Mouse (Mus musculus) right cerebral cortex, postnatal 14 days (tissue): ENCODE measurements around the gene Sval3.

Source experiments
- DNase-seq: peaks from one replicate; pipeline ENCODE4 v3.0.0; 2022

Gene Sval3

DNA sequence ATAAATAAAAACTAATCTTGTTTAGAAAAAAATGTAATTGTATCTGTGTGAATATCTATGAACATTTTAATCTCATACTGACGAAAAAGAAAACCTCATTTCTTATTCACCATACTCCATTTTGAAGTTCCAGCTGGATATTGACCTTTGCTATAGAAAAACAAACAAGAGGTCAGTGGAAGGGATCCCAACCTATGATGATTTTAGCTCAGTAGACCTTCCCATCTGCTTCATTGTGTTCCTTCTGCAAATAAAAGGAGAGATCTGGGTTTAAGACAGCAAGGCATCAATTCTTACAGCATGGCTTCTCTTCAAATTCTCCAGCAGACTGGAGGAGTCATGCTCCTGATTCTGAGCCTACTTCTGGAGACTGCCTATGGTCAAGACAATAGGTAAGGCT lies at the start of gene Sval3:
Gene Sval3, plus strand, starts transcription at position 301 of the 400 bp plus-strand sequence.
- DNase-seq: no peak

DNA sequence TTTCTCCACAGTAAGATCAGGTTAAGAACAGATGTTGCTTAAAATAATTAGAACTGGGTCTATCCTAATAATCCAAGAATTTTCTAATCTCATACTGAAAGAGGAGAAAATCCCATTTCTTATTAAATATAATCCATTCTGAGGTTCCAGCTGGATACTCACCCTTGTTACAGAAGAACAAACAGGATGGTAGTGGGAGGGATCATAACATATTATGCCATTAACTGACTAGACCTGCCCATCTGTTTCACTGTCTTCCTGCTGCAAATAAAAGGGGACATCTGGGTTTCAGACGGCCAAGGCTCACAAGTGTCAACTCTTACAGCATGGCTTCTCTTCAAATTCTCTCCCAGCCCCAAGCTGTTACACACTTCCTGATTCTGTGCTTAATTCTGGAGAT lies 16.6 kb upstream of the Sval3 start, which contains the start of gene Sval1:
Gene Sval1, plus strand, starts transcription at position 301 of the 400 bp plus-strand sequence.
- no peak for DNase-seq
